Mouse (Mus musculus) frontal cortex, postnatal 36 days (tissue): Measurements from ENCODE around the gene Ppp1r13b.

ENCODE experiments used
- DNase-seq, 2 experiments: peaks; one replicate each; pipeline ENCODE4 v3.0.0; 2022; ENCODE audit warnings: low spot score in 2 of 2

The Ppp1r13b gene

DNA sequence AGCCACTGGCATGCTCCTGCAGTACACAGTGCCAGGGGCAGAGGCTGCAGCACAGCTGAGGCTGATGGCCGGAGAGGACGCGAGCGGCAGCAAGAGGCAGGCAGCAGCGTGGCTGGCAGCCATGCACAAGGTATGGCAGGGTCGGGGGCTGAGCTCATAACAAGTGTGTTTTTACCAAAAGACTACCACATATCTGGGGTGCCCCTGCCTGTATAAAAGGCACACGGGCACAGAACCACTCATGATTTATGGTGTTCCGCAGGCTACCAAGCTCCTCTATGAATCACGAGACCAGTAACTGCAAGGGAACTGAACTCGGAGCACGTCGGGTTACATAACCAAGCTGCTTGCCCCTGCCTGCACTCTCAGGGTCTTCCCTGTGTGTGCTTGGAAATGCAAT lies 80.4 kb downstream of the Ppp1r13b start:
- DNase-seq, result no peak

DNA sequence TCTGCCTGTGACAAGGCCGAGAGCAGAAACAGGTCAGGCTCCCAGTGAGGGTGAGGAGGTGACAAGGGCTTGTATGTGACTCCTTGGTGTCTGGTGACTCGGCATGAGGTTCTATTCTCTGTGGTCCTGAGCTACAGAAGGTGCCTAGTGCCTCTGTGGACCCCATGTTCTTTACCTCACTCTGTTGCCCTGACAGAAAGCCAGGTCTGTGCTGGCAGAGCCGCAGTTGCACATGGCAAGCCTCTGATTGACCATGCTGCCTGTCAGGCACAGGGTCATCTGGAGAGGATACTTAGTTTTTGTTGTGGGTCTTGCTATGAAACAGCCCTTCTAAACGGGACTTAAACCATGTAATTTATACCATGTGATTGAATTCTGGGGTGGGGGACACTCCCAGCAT lies 86.0 kb downstream of the Ppp1r13b start:
- DNase-seq, result no peak

- DNase-seq, result no peak
Observed at GRCm38 (mm10) chr12:111820708-111821107, 87.2 kb downstream of the Ppp1r13b start.

DNA sequence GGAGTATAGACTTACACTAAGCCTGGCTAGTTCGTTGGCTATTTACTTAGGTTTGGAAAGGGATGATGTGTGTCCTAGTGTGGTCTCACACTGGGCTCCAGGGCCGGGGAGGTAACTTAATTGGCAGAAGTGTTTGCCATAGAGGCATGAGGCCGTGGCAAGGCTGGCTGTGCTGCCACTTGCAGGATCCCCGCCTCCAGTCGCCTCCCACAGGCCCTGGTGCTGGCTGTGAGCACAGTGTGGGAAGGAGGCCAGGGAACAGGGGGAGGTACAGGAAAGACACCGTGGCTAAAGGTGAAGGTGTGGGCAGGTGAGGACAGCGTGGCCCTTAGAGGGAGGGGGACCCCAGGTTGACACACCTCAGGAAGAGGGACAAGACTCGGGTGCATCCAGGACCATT lies 88.0 kb downstream of the Ppp1r13b start:
- DNase-seq, result no peak

DNA sequence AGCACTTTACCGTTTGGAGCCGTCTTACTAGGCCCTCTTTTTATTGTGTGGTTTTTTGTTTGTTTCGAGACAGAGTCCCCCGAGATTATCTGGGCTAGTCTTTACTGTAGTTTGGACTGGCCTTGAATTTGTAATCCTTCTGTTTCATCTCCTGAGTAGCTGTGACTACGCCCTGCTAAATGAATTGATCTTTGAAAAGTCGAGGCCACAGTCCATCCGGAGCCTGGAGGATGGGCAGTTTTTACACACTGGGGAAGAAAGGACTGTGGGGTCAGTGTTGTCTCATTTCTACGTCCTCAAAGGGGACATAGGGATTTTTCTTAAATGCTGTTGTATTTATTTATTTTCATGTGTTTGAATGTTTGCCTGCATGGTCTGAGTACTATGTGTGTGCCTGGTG lies 89.9 kb downstream of the Ppp1r13b start:
- DNase-seq, result no peak

DNA sequence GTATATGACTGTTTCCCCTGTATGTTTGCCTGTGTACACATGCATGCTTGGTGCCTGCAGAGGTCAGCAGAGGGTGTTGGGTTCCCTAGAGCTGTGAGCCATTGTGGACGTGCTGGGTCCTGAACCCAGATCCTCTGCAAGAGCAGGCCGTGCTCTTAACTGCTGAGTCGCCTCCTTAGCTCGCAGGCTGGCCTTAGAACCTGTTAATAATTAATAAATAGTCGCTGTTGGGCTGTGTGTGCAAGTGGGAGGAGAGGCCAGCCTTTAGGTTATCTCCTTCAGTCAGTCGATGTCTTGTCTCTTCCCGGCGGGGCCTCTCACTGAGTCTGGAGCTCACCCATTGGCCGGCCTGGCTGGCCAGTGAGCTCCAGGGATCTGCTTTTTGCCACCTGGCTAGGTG lies 90.9 kb downstream of the Ppp1r13b start:
- no peak for DNase-seq

DNA sequence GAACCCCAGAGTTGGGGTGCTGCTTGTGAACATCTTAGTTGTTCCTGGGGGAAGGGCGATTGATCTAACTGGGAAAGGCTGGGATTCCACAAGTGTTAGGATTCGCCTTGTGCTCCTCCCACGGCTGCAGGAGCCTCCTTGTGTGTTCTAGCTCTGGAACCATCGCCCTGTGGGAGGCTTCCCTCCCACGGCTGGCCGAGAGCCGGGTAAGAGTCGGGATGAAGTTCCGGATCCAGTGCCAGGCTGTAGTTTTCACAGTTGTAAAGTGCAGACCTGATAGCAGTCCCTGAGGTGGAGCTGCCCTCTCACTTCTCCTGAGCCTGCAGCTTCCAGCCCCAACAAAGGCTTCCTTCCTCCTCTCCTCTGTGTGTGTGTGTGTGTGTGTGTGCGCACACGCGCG lies 91.4 kb downstream of the Ppp1r13b start:
- DNase-seq, result peak; percentile 79 to 81

DNA sequence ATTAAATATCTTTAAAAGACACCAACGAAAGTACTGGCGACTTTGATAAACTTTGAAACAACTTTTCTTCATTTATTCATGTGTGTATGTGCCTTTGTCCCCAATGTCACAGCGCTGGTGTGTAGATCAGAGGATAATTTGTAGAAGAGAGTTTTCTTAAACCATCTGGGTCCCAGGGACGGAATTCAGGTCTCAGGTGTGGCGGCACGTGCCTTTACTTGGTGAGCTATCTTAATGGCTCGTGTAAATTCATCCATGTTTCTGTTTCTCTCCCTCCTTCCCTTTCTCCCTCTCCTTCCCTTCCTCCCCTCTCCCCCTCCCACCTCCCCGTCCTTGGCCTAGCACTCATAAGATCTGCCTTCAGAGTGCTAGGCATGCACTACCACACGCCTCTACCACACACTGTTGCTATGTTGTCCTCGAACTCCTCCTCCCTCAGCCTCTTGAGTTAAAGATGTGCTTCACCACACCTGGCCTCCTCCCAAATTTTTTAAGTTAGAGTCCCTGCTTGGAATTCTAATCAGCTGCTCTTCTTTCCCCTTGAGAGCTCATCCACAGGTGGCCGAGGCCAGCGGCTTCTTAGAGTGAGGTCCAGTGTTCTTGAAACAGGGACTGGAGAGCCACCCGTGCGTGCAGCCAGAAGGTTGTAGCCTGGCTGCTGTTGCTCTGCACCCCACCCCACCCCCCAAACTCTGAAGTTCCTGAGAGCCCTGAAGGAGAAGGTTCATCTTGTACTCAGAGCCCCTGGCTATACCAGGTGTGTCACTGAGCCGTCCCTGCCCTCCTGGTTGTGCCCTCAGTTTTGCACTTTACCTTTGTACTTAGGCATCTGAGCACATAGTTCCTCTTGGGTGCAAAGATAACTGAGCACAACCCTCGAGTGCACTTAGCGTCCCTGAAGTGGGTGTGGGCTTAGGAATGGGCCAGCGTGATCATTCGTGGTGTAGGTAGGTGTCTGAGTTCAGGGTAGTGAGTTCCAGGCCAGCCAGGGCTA lies 92.8 kb downstream of the Ppp1r13b start:
- DNase-seq, result no peak

DNA sequence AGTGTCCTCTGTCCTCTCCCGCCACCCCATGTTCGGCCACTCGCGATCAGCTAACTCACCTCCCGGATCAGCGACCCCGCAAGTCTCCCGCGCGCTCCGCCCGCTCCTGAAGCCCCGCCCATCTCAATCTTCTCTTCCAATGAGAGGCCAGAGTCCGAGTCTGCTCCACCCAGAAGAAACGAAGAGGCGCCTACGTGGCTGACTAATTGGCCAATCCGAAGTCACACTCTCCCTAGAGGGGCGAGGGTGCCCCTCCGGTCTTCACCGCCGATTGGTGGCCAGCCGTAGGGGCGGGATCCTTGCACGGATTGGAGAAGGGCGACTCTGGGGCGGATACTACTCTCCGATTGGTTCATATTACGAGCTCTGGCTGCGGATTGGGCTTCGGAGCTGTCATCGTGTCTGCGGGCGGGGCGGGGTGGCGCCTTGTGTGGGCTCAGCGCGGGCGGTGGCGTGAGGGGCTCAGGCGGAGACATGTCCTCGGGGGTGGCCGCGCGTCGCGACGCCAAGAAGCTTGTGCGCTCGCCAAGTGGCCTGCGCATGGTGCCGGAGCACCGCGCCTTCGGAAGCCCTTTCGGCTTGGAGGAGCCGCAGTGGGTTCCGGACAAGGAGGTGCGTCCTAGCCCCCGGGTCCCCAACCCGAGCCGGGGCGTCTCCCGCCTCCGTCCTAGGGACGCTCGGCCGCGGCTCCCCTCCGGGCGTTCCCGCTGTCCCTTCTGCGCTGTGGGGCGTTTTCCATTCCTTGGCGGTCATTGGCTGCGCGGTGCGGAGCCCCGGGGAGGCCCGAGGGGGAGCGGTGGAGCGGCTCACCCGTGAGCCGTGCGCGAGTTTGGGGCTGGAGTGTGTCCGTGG lies 93.9 kb downstream of the Ppp1r13b start, which contains the start of the genes Xrcc3 and Zfyve21:
TSS of gene Xrcc3 (minus strand) at position 108 of the 852 bp plus-strand sequence.
TSS of gene Zfyve21 (plus strand) at position 405 of the 852 bp plus-strand sequence.
- DNase-seq, result peak; percentile 97 to 98

- no peak for DNase-seq
Observed at GRCm38 (mm10) chr12:111813111-111813765, 94.7 kb downstream of the Ppp1r13b start.

- DNase-seq, result no peak
Observed at GRCm38 (mm10) chr12:111812611-111813010, 95.3 kb downstream of the Ppp1r13b start.

GRCm38 (mm10) chr12:111812075-111812474 lies 95.8 kb downstream of the Ppp1r13b start:
- no peak for DNase-seq

DNA sequence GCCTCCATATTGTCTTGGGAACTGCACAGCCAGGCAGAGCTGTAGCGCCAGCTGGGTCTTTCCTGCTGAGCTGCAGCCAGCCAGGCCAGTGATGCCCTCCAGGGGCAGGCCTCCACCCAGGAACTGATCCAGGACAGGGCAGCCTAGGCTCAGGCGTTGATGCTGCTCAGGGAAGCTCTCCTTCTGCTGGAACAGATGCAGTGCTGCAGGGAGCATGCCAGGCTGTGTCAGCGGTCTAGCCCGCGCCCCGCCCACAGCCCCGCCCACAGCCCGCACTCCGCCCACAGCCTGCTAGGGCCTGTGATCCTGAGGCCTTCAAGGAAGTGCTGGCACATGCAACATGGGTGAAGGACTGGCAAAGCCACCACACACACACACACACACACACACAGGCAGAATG lies 98.1 kb downstream of the Ppp1r13b start:
- peak; percentile 63 to 65 for DNase-seq

DNA sequence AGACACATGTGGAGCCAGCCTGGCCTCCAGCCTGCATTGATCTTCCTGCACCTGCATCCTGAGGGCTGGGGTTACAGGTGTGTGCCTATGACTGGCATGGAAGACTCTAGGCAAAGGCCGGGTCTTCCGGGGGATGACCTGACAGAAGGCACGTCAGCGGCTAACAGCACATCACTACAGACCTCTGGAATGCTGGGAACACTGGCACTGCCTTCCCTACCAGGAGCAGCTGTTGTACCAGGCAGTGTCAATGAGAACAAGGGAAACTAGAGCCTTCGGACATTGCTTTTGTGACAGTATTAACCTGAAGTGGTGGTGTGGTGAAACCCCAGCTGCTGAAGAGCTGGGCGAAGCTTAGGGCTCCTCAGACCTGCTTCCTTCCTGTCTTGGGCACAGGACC lies 99.1 kb downstream of the Ppp1r13b start:
- no peak for DNase-seq

GRCm38 (mm10) chr12:111803538-111803937 lies 104.4 kb downstream of the Ppp1r13b start:
- DNase-seq, result no peak

GRCm38 (mm10) chr12:111800459-111801183 lies 107.3 kb downstream of the Ppp1r13b start:
- DNase-seq, result peak in 1 of 2 experiments; percentile 36

GRCm38 (mm10) chr12:111798493-111798892 lies 109.4 kb downstream of the Ppp1r13b start:
- no peak for DNase-seq

DNA sequence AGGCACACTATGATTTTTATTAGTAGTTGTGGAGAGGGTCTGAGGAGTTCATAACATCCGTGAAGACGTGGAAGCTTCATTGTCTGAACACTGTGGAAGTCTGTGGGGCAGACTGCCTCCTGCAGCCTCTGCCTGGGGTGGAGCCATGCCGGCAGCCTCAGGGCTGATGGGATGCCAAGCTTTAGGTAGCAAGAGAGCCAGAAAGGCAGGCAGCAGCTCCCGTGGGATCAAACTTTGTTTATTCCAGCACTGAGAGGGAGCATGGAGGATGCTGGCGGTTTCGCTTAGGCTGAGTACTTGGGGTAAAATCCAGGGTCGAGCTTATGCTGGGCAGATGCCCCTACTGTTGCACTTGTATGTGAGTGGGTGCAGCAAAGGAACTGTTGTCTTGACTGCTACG lies 110.7 kb downstream of the Ppp1r13b start:
- no peak for DNase-seq

GRCm38 (mm10) chr12:111795180-111795895 lies 112.6 kb downstream of the Ppp1r13b start:
- no peak for DNase-seq

- no peak for DNase-seq
Observed at GRCm38 (mm10) chr12:111794526-111795179, 113.3 kb downstream of the Ppp1r13b start.
